Mouse (Mus musculus) mouse embryonic stem cell (cell line): ENCODE data around the gene Cpsf2.
"Not testable (repeated sequence)": the region's sequence is repeated elsewhere in the genome, so short reads cannot be mapped to it uniquely, and the experiment has no call there.

Experiments
- in situ Hi-C, 2 experiments: fragments of 300-500 bp; cut with MboI; formaldehyde crosslinking; loops; 1 replicate in 1 of 2; 3 replicates in 1 of 2; pipeline ENCODE4 v1.14.3; 2019 to 2020; ENCODE audit warnings: low sequenced_read_pairs in 2 of 2, low pct_unique_long_range_greater_than_20kb in 1 of 2, mixed read lengths in 1 of 2; ENCODE audit not compliant: unreplicated experiment in 1 of 2

The Cpsf2 gene

GRCm38 (mm10) chr12:101975601-101976571, at the start of gene Cpsf2:
Gene Cpsf2 (plus strand): TSS chr12:101975988.
- in situ Hi-C loops = loop anchor here in 1 of 2 experiments (25.0 kb wide), 1 partner anchor 786 kb away; the partner anchor contains the start of genes Gm20604, Gm28051, Gon7 and Ubr7

- in situ Hi-C loops = no loop called here
These were observed 47.4 kb upstream of the Cpsf2 start for GRCm38 (mm10) chr12:101928423-101928822.

GRCm38 (mm10) chr12:101935223-101935622, 40.6 kb upstream of the Cpsf2 start:
- in situ Hi-C loops = no loop called here

GRCm38 (mm10) chr12:101937572-101937971, 38.2 kb upstream of the Cpsf2 start:
- in situ Hi-C loops = no loop called here

- in situ Hi-C loops = no loop called here
These were observed 27.8 kb upstream of the Cpsf2 start for GRCm38 (mm10) chr12:101947986-101948385.

GRCm38 (mm10) chr12:101948801-101949200, 27.0 kb upstream of the Cpsf2 start:
- in situ Hi-C loops = no loop called here

DNA sequence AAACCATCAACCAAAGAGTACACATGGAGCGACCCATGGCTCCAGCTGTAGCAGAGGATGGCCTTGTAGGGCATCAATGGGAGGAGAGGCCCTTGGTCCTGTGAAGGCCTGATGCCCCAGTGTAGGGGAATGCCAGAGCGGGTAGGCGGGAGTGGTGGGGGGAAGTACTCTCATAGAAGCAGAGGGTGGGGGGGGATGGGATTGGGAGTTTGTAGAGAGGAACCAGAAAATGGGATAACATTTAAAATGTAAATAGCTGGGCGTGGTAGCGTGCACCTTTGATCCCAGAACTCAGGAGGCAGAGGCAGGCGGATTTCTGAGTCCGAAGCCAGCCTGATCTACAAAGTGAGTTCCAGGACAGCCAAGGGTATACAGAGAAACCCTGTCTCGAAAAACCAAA, 20.0 kb upstream of the Cpsf2 start:
- in situ Hi-C loops = not testable (repeated sequence)

GRCm38 (mm10) chr12:101957079-101957941, 18.5 kb upstream of the Cpsf2 start:
- in situ Hi-C loops = no loop called here

DNA sequence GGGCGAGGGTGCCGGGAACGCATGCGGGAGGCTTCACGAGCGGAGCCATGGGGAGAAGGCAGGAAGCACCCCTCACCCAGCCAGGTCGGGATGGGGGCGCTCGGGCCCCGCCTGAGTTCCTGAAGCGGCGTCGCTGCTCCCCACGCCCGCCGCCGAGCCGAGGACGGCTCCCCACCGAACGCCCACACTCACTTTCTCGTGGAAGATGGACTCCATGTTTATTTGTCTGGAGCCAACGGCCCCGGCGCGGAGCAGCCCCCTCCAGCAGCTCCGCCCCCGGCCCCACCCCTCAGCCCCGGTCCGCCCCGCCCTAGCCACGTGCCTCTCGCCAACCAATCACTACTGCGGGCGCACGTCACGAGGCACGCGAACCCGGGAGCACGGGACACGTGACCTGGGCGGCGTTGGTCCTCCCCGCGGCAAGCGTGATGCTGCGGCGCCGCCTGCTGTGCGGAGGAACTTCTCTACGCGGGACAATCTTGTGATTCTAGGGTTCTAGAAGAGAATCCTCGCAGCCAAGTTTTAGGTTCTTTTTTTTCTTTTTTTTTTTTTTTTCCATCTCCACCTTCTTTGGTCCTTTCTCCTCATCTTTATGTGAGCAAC, 17.7 kb upstream of the Cpsf2 start, which contains the start of gene Atxn3:
Atxn3 (minus strand) TSS at position 305 of the 603 bp plus-strand sequence.
- in situ Hi-C loops = no loop called here

DNA sequence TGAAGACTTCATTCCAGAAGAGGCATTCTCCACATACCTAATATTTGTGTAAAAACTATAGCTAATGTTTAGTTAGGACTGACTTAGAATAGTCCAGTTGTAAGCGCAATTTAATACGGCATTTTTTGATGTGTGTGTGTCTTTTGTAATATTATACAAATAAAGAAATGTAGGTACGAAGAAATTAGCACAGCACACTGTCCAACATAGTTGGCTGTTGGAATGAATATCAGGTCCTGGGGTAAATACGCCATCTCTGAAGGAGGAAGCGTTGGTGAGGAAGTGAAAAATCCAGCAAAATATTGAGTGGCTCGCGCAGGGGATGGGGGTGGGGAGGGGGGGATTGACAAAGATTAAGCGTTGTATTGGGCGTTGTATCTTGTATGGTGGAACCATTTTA, 17.2 kb upstream of the Cpsf2 start:
- in situ Hi-C loops = no loop called here

DNA sequence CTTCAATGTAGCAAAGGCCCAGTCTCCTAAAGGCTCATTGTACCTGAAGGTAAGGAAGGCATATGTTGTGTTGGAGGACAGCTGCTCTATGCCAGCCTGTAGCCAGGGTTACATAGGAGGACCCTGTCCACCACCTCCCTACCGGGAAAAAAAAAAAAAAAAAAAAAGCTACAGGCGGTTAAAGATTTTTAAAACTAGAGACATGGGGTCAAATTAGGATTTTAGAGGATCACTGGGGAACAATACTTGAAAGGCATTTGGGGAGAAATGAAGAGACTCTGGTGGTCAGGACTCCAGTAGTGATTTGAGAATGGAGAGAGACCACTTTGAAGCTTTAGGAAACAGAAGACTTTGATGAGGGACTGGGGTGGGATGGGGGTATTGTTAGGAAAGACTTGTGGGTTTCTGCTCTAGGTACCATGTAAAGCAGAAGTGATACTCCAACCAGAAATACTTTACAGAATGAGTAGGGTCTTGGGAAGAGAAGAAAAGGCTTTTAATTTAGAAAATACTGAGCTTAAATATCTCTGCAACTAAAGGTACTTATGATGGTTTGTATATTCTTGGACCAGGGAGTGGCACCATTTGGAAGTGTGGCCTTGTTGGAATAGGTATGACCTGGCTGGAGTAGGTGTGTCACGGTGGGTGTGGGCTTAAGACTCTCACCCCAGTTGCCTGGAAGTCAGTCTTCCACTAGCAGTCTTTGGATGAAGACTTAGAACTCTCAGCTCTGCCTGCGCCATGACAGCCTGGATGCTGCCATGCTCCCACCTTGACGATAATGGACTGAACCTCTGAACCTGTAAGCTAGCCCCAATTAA, 16.6 kb upstream of the Cpsf2 start:
- in situ Hi-C loops = not testable (repeated sequence)

- in situ Hi-C loops = no loop called here
These were observed 4.5 kb upstream of the Cpsf2 start for GRCm38 (mm10) chr12:101971311-101971710.

GRCm38 (mm10) chr12:101972230-101972629, 3.6 kb upstream of the Cpsf2 start:
- in situ Hi-C loops = no loop called here

GRCm38 (mm10) chr12:101974571-101974970, 1.2 kb upstream of the Cpsf2 start:
- in situ Hi-C loops = no loop called here

GRCm38 (mm10) chr12:101975167-101975600, 604 bp upstream of the Cpsf2 start:
- in situ Hi-C loops = loop anchor here in 1 of 2 experiments (25.0 kb wide), 1 partner anchor 787 kb away; the partner anchor contains the start of genes Gm20604, Gm28051, Gon7 and Ubr7

GRCm38 (mm10) chr12:101976651-101977403, 1.0 kb downstream of the Cpsf2 start:
- in situ Hi-C loops = loop anchor here in 1 of 2 experiments (25.0 kb wide), 1 partner anchor 785 kb away; the partner anchor contains the start of genes Gm20604, Gm28051, Gon7 and Ubr7

- in situ Hi-C loops = loop anchor here in 1 of 2 experiments (25.0 kb wide), 1 partner anchor 785 kb away; the partner anchor contains the start of genes Gm20604, Gm28051, Gon7 and Ubr7
These were observed 1.7 kb downstream of the Cpsf2 start for GRCm38 (mm10) chr12:101977404-101977915.
